Mouse (Mus musculus): ENCODE results near the gene Cab39l.
A peak's percentile ranks its signal among the peaks of the same experiment; 100 is the strongest.
"Not testable (repeated sequence)": the region's sequence is repeated elsewhere in the genome, so short reads cannot be mapped to it uniquely, and the experiment has no call there.

Gene Cab39l

DNA sequence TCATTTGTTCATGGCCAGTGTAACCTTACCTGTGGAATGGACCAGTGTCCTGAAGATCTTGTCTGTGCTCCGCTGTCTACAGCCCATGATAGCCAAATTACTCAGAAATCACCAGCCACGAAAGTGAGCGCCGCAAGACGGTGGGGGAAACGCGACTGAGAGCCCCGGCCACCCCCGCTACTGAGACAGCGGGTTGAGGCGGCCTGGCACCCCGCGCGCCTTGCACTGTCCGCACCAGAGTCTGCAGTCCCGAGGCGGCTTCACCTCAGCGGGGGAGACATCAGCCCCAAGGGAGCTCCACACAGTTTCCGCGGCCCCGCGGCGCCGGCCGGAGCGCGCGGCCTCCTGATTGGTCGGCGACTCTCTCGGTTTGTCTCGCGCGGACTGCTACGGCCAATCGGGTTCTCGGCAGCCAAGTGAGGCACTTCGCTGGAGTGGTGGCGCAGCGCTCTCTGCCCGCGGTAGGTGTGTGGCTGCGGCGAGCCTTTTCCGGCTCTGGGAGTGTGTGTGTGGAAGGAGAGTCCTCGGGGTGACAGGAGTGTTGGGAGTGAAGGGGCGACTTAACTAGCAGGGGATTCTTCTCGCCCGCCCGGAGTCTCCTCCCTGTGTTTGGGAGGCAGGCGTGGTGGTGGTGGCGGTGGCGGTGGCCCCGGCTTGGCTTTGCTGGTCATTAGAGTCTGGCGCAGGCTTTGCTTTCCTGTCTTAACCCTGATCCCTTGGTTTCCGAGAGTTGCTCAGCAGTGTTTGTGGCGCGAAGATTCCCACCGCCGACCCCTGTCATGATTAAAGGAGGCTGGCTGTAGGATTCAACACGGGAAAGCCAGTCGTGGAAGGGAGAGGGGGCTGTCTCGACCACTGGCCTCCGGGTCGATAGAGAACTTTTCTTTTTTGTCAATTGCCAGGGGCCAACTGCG is at the start of gene Cab39l, which contains the start of gene Setdb2:
Gene Cab39l, plus strand, starts transcription at position 415 of the 914 bp plus-strand sequence.
Gene Setdb2, minus strand, starts transcription at position 327 of the 914 bp plus-strand sequence.
- peak; percentile 96 for DNase-seq (ENCODE audit: low read depth, low spot score)

DNA sequence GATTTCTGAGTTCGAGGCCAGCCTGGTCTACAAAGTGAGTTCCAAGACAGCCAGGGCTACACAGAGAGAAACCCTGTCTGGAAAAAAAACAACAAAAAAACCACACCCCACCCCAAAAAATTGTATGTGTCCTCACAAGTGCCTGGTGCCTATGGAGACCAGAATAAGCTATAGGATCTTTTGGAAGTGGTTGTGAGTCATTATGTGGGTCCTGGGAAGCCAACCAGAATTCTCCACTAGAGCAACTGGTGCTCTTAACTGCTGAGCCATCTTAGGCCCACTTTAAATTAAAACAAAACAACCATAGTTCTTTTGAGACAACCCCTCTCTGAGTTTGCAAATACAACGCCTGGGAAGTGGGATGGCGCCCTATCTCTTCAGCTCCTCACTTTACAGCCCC is 45.5 kb upstream of the Cab39l start, which contains the start of gene Phf11c:
Gene Phf11c, minus strand, starts transcription at position 101 of the 400 bp plus-strand sequence.
- no peak for DNase-seq (ENCODE audit: low read depth, low spot score)

DNA sequence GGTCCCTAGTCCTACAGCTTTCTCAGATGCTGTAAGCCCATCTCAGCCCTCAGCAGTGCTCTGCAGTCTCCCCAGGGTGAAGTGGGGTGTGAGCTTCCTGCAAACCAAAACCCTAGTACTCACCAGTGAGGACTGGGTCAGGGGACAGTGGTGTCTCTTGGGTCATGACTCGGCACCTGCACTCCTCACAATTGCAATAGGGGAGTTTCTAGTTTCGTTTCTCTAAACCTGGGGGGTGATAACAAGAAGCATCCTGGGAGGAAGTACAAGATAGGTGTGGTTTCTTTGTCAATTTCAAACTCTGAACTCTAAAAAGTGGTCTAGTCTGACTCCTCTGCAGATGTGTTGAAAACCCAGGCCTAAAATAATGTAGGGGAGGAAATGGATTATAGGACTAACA is 43.8 kb upstream of the Cab39l start:
- DNase-seq (ENCODE audit: low read depth, low spot score), result peak; percentile 50

DNA sequence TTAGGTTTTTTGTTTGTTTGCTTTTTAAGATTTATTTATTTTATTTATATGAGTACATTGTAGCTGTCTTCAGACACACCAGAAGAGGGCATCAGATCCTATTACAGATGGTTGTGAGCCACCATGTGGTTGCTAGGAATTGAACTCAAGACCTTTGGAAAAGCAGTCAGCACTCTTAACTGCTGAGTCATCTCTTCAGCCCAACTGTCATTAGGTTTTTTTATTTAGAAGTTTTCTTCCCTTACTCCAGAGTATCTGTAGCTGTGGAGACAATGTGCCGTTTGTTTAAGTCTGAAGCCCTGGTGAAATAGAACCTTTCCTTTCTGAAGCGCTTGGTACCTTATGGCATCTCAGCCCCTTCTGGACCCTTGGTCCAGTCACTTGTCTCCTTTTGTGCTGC is 25.8 kb upstream of the Cab39l start:
- DNase-seq (ENCODE audit: low read depth, low spot score), result not testable (repeated sequence)

DNA sequence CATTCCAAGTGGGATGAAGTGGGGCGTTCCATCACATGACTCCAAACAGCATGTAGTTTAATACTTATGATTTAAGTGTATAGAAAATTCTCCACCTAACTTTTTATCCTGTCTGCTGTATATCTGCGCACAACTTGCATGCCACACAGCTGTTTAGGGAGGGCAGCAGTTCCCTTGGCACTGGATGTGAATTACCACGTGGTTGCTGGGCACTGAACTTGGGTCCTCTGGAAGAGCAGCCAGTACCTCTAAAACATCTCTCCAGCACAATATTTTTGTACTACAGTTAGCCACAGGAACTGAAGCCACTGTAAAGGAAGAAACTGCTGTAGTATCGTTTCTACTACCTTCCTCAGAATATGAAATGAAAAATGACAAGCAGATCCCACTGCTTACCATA is 22.6 kb upstream of the Cab39l start:
- DNase-seq (ENCODE audit: low read depth, low spot score), result no peak

DNA sequence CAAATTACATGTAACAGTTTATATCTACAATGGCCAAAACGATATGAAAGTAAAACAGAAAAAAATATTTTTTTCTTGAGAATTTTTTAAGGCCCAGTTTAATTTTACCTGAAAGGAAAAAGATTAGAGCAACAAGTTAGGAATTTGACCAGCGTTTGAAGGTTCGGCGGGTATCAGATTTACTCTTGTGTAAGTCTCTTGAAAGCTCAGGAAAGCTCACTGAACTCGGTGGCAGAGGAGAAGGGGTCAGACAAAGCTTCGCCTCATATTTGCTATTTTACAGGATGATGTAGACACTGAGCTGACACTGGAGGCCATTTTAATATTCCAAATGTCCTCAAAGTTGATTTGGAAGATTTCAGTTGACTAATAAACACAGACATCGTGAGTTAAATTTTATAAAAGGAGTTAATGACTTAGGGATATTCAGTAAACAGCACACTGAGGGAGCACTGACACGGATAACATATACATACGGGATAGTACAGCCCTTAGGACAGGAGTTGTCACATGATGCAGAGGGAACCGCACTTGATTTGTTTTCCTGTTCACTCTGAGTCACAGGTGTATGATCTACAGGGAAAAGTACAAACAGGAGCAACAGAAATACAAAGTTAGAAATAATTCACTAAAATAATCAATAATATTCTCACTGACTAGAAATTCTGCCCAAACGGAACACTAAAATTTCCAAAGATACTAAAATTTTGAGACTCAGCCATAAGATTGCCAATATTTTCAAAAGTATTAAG is 17.7 kb upstream of the Cab39l start:
- DNase-seq (ENCODE audit: low read depth, low spot score), result no peak

DNA sequence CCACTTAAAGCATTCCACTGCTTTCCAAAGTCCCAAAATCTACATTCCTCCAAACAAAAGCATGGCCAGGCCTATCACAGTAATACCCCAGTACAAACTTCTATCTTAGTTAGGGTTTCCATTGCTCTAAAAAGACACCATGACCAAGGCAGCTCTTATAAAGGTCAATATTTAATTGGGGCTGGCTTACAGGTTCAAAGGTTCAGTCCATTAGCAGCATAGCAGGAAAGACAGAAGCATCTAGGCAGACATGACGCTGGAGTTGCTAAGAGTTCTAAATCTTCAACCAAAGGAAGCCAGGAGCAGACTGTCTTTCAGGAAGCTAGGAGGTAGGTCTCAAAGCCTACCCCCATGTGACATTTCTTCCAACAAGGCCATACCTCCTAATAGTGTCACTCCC is 10.2 kb upstream of the Cab39l start:
- DNase-seq (ENCODE audit: low read depth, low spot score), result no peak

DNA sequence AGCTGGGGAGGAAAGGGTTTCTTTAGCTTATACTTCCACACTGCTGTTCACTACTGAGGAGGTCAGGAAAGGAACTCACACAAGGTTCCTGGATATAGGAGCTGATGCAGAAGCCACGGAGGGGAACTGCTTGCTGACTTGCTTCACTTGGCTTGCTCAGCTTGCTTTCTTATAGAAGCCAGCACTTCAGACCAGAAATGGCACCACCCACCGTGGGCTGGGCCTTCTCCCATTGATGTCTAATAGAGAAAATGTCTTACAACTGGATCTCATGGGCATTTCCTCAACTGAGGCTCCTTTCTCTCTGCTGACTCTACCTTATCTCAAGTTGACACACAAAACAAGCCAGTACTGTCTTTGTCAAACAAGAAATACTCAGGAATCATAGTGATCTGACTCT is 6.9 kb upstream of the Cab39l start:
- DNase-seq (ENCODE audit: low read depth, low spot score), result no peak

DNA sequence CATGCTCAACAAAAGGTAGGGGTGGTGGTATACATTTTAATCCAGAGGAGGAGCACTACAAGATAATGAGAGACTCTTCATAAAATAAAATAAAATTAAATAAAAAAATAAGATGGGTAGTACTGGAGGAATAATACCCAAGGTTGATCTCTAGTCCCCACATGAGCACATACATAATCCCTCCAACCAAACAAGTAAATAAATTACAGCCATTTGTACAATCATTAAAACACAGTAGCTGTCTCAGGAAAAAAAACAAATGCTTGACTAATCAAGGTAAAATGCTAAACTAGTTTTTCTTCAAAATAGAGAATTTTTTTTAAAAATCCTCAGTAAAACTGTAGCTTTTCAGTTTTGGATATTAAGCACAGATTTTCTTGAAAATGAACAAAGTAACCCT is 5.6 kb upstream of the Cab39l start:
- no peak for DNase-seq (ENCODE audit: low read depth, low spot score)

DNA sequence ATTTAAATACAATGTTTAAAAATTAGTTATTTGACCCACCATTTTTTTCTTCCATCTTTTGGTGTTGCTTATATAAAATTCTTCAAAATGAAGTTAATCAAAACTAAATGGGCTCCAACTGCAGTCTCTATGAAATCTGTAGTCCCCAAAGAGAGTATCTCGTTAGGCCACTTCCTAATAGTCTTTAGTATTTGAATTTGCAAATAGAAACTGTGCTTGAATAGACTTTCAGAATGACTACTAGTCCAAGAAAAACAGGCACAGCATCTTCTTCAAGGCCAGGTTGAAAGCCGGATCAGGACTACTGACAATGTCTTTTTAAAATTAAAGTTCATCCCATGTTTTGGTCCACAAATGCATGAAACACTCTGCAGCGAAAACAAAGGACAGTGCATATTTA is 3.4 kb upstream of the Cab39l start:
- no peak for DNase-seq (ENCODE audit: low read depth, low spot score)

DNA sequence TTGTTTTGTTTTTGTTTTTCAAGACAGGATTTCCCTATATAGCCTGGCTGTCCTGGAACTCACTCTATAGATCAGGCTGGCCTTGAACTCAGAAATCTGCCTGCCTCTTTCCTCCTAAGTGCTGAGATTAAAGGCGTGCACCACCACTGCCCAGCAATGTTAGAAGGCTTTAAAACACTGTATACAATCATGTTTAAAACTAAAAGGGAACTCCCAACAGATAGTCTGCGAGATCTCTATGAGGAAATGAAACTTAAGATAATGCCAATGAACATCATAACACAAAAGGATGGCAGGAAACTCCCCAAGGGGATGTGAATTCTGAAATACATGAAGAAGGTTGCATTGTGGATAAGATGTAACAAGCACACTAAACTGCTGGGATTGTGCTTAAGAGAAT is 2.3 kb upstream of the Cab39l start:
- DNase-seq (ENCODE audit: low read depth, low spot score), result no peak

DNA sequence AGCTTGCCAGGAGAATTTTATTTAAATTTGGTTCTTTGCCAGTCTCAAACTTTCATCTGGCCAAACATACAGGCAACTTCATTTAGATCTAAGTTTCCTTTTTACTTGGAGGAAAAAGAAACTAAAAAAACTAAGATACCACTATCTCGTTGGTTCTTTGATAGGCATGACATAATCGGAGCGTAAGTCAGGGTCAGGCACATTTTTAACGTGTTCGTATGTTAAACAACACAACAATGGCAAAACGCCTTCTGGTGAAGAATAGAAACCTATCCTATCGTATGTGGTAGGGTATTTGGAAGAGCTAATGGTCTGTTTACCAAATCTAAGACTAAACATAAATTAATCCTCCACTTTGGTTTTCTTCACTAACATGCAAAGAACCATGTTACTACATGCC is 733 bp upstream of the Cab39l start:
- DNase-seq (ENCODE audit: low read depth, low spot score), result peak; percentile 35

DNA sequence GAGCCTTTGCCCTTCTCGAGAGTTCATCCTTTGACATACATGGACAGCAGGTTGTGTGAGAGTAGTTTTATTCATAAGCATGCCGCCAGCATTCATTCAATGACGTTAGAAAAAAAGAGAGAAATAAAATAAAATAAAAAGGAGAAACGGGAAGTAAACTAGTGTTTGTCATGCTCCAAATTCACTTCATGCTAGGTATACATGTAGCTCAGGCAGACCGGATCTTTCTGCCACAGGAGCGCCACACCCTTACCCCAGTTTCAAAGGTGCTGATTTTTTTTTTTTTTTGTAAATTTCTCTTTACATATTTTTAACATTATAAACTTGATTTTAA is 667 bp downstream of the Cab39l start:
- peak; percentile 43 for DNase-seq (ENCODE audit: low read depth, low spot score)

DNA sequence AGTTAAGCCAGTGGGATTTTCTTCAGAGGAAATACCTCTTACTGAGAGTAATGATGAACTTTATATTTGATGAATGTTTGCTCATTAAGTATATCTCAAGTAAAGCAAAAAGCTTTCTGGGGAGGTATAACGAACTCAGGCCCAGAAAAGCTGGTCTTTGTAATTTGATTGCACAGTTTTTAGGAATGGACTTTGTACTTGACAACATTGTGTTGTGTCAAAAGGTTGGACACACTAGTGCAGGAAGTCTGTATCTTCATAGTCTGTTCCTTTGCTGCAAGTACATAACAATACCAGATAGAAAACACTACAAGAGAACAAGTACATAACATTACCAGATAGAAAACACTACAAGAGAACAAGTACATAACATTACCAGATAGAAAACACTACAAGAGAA is 4.6 kb downstream of the Cab39l start:
- no peak for DNase-seq (ENCODE audit: low read depth, low spot score)

DNA sequence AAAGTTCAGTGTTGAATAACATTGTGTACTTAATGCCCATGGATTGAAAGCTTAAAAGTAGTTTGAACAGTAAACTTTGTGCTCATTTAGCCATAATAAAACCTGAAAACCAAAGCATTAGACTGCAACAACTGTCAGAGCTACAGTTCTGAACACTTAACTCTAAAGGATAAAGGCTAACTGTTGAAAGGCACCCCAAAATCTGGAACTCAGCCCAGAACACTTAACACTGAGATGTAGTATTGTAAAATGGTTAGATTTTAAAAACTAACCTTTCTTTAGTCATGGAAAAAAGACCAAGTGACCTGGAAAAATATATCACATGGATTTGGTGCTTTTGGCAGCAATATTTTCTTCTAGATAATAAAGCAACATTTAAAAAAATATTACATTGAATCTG is 7.2 kb downstream of the Cab39l start:
- DNase-seq (ENCODE audit: low read depth, low spot score), result no peak

DNA sequence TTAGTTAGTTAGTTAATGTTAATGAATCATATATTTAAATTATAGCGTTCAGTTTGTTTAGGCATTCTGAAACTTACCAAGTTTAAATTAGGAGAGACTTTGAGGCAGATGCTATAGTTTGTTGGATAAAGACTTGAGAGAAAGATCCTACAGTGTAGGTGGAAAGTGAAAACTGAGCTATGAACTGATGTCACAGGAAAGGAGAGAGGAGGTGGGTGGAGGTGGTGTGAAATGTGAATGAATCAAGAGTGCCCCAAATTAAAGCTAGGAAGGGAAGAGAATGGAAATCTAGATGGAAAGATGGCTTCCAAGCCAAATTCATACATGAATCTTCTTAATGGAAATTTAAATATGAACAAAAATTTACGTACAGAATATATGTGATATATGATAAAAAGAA is 25.7 kb downstream of the Cab39l start:
- no peak for DNase-seq (ENCODE audit: low read depth, low spot score)

DNA sequence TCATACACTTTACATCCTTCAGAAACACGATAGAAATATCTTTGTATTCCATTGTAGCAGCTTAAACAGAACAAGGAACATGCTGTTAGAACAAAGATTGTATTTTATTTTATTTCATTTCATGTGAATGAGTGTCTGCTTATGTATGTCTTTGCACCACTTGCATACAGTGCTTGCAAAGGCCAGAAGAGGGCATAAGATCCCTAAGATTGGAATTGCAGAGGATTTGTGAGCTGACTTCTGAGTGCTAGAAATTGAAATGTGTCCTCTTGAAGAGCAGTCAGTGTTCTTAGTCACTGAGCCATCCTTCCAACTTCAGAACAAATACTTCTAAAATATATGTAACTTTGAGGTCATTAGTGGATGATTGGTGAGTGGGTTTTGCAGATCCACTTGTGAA is 27.0 kb downstream of the Cab39l start:
- DNase-seq (ENCODE audit: low read depth, low spot score), result no peak

DNA sequence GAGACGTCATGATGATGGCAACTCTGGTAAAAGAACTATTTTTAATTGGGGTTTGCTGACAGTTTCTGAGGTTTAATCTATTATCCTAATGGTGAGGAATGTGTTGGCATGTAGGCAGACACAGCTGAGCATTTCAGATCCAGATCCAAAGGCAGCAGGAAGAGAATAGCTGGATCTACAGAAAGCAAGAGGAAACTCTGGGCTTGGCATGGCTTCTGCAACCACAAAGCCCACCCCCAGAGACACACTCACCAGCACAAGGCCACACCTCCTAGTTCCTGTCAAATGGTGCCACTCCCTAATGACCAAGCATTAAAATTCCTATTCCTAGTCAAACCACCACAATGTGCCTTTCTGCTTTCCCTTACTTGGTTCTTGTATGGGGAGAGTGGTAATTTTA is 30.0 kb downstream of the Cab39l start:
- DNase-seq (ENCODE audit: low read depth, low spot score), result no peak

DNA sequence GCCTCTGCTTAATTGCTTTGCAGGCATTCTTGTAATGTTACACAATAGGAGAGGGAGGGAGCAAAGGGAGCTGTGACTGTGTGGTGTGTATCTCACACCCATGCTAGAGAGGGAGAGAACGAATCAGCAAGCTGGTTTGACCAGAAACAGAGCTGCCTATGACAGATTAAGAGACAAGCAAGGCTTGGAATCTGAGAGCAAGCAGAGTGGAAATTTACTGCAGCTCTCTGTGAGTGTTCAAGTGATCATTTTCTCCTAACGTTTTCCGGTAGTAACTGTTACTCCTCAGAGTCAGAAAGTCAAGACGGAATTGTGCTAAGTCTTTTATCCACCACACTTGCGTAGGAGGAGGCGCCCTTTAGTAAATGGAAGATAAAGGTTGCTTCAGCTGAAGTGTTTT is 37.9 kb downstream of the Cab39l start:
- DNase-seq (ENCODE audit: low read depth, low spot score), result no peak

DNA sequence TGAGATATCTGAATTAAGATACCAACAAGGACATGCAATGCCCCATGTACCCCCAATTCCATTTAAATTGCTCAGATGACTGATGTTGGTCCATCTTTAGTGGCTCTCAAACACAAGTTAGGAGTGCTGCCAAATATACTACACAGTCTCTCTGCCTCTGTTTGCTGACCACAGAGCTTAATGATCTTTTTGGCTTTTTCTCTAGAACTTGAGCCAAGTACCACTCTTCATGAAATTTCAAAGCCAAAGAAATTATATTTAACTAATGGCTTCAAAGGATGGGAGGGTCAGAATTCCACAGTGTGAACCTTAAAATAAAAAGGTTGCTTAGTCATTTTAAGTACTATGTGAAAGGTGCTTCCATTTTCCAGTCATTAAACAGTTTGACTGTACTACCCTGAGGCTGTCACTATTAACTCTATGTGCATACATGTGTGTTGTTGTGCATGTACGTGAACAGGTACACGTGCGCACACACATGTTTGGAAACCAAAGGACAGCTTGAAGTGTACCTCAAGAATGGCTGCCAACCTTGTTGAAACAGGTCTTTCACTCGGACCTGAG is 44.6 kb downstream of the Cab39l start:
- DNase-seq (ENCODE audit: low read depth, low spot score), result no peak

DNA sequence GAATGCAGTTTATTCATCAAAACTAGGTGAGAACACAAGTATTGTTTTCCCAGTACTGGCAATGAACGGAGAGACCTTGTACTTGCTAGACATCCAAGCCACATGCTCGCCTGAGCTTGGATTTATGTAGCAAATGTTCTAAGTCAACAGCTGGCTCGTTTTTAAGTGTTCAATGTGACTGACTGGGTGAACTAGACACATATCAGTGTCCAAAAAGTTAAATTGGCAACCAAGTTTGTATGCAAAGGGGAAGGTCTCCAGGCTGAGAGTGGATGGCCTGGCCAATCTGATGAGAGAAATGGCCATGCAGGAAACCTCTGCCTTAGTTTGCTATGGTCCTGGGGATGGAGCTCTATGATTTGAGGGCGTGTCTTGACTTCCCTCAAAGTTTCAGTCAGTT is 51.6 kb downstream of the Cab39l start:
- DNase-seq (ENCODE audit: low read depth, low spot score), result no peak

DNA sequence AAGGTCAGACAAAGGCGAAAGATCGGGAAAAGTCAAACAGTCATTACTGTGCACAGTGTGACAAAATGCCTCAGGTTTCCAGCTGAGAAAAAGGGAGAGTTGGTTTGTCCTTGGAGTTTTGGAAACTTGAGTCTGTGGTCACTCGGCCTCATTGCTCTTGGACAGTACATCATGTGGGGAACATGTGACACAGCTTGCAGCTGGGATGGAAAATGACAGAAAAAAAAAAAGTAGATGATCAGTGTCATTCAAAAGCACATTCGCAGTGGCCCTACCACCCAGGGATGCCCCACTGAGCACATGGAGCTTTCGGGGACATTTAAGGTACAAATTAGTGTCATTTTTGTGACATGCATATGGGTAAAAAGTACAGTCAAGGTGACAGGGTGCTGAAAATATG is 57.2 kb downstream of the Cab39l start:
- no peak for DNase-seq (ENCODE audit: low read depth, low spot score)

DNA sequence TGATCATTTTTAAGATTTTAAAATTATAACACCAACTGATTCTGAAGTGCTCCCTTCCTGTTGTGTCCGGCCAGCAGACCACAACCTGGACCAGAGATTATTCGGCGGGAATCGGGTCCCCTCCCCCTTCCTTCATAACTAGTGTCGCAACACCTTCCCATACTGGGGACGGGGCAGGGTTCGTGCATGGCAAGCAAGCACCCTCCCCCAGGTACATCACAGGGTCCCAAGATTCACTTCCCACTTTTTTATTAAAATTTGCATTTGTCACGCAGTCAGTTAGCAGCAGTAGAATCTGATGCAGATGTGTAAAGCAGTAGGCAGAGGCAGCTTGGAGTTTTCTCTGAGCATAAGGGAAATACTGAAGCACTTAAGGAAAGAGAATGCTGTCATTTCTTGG is 64.1 kb downstream of the Cab39l start:
- DNase-seq (ENCODE audit: low read depth, low spot score), result no peak

All from CD4-positive helper T cell, adult 2 months (primary cell).